Mouse (Mus musculus): ENCODE measurements around the gene Cep19.

DNA sequence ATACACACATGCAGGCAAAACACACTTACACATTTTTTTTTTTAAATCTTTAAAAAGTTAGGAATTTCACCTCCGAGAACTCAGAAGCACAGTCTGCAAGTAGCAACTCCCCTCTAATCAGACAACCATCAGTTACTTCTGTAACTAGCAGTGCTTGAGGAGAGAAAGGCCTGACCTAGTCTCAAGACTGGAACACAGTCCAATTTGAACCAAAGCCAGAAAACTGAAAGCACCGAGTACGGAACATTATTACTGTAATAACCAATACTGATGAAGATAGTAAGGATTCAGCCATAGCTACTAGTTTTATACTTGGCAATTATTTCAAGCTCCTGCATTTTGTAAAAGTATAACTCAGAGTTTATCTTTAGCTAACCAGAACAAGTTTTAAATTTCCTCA, 23.2 kb upstream of the Cep19 start:
- TF ChIP-seq CTCF (IDR thresholded peaks at IDR 0.05; ENCODE audit: extremely low read depth, insufficient read length, insufficient replicate concordance, low read depth, low read length): no peak
- TF ChIP-seq POLR2A (IDR thresholded peaks at IDR 0.05; ENCODE audit: low read depth, low read length): no peak

All from small intestine, adult 2 months (tissue).